Mouse (Mus musculus) testis, adult 2 months (tissue): ENCODE measurements around the gene Radil.

Experiments
- CTCF ChIP-seq: fragments of 200-500 bp; IDR thresholded peaks from 2 replicates; pipeline ENCODE4 v1.5.1; 2012; ENCODE audit warnings: low read depth, mild to moderate bottlenecking, inconsistent platforms, low read length, moderate library complexity; ENCODE audit not compliant: control insufficient read depth, insufficient read depth, insufficient replicate concordance
- POLR2A ChIP-seq: fragments of 200-500 bp; IDR thresholded peaks from 2 replicates; pipeline ENCODE4 v1.6.1; 2012; ENCODE audit warnings: low read depth, mild to moderate bottlenecking, inconsistent platforms, low read length, moderate library complexity; ENCODE audit not compliant: control insufficient read depth

DNA sequence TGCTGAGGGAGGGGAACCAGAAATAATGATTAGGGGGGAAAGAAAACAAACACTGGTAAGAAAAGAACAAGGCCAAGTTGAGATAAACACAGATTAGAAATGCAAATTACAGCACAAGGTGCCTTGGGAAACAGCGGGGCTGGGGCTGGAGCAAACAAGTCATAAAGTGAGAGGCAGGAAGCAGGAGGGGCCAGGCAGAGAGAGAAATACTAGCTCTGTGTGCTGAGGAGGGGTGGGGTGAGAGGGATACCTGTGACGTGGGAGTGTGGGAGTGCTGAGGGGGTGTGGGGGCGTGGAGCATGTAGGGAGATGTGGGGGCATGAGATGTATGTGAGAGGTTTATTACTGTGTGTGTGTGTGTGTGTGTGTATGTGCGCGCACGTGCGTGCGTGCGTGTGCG lies 50.0 kb downstream of the Radil start:
- TF ChIP-seq CTCF (no peak), POLR2A (no peak)
